Mouse (Mus musculus): ENCODE data around the gene Gsdma2.

- TF ChIP-seq USF1 (IDR thresholded peaks at IDR 0.05; ENCODE audit: low read depth) (no peak), MAX (IDR thresholded peaks at IDR 0.05) (no peak), CTCF (IDR thresholded peaks at IDR 0.05; ENCODE audit: control insufficient read depth, insufficient read depth, insufficient read length) (no peak), MYOG (IDR thresholded peaks at IDR 0.05; ENCODE audit: control insufficient read depth, extremely low read depth, insufficient read length) (no peak), CEBPB (IDR thresholded peaks at IDR 0.05; ENCODE audit: low read depth) (no peak), MYOD1 (IDR thresholded peaks at IDR 0.05; ENCODE audit: control insufficient read depth, insufficient read length, low read depth) (no peak)
Observed at GRCm38 (mm10) chr11:98644757-98645156, 1.8 kb upstream of the Gsdma2 start.

Measured in C2C12 (cell line).